Mouse (Mus musculus) lung, postnatal 25 days (tissue): Measurements from ENCODE around the gene Pfdn6.

ENCODE experiments used
- DNase-seq: peaks from one replicate; pipeline ENCODE4 v3.0.0; 2022; ENCODE audit warnings: low spot score

The Pfdn6 gene

GRCm38 (mm10) chr17:33931947-33932346 lies 8.2 kb downstream of the Pfdn6 start:
- DNase-seq, result no peak

GRCm38 (mm10) chr17:33931159-33931866 lies 8.8 kb downstream of the Pfdn6 start:
- DNase-seq, result no peak

GRCm38 (mm10) chr17:33930280-33931158 lies 9.6 kb downstream of the Pfdn6 start:
- DNase-seq, result peak; percentile 76

- DNase-seq, result peak; percentile 89
Measured at GRCm38 (mm10) chr17:33929371-33930279, 10.5 kb downstream of the Pfdn6 start, which contains the start of gene Rgl2. Gene Rgl2 (plus strand): TSS chr17:33929543.

- no peak for DNase-seq
Measured at GRCm38 (mm10) chr17:33928251-33928947, 11.7 kb downstream of the Pfdn6 start.

- DNase-seq, result no peak
Measured at GRCm38 (mm10) chr17:33926207-33926932, 13.8 kb downstream of the Pfdn6 start.

- DNase-seq, result no peak
Measured at GRCm38 (mm10) chr17:33925406-33926116, 14.6 kb downstream of the Pfdn6 start.

- no peak for DNase-seq
Measured at GRCm38 (mm10) chr17:33924577-33925283, 15.4 kb downstream of the Pfdn6 start.

- DNase-seq, result no peak
Measured at GRCm38 (mm10) chr17:33921361-33921760, 18.8 kb downstream of the Pfdn6 start.

- peak; percentile 89 for DNase-seq
Measured at GRCm38 (mm10) chr17:33920282-33921097, 19.7 kb downstream of the Pfdn6 start.

GRCm38 (mm10) chr17:33919351-33920281 lies 20.5 kb downstream of the Pfdn6 start:
- DNase-seq, result peak; percentile 96

GRCm38 (mm10) chr17:33918293-33919203 lies 21.6 kb downstream of the Pfdn6 start:
- no peak for DNase-seq

GRCm38 (mm10) chr17:33917656-33918292 lies 22.4 kb downstream of the Pfdn6 start:
- DNase-seq, result no peak

GRCm38 (mm10) chr17:33916847-33917655 lies 23.1 kb downstream of the Pfdn6 start:
- DNase-seq, result no peak

- DNase-seq, result no peak
Measured at GRCm38 (mm10) chr17:33916294-33916693, 23.8 kb downstream of the Pfdn6 start.
